Mouse (Mus musculus): ENCODE data around the gene Slc22a4.
"Not testable (repeated sequence)": the region's sequence is repeated elsewhere in the genome, so short reads cannot be mapped to it uniquely, and the experiment has no call there.

DNA sequence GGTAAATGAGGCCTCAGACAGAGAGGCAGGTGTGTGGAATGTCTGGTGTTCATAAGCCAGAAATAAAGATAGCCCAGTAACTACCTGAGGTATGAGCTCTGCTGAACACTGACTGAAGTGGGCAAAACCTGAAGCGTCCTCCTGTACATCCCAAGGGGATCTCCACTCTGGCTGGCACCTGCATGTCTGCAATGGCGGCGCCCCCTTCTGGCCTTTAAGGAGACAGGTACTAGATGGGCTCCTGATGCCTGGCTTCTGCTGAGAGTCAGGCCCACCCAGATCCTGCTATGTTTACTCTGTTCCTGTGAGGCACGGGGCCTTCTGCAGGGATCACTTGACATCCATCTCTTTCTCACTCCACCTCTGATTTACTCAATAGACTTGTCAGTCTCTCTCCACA is 69.7 kb downstream of the Slc22a4 start:
- TF ChIP-seq CTCF (IDR thresholded peaks at IDR 0.05), result peak; percentile 30
- TF ChIP-seq EP300 (IDR thresholded peaks at IDR 0.05; ENCODE audit: insufficient read depth, low read depth, low read length), result not testable (repeated sequence)
